Mouse (Mus musculus) hindbrain, embryonic 13.5 days (tissue): ENCODE measurements around the gene Abcb4. TPM values are rescaled to one million over a fixed set of nuclear protein-coding genes. Genes with fewer than 3 reads are reported as not detected.
"Not testable (repeated sequence)": the region's sequence is repeated elsewhere in the genome, so short reads cannot be mapped to it uniquely, and the experiment has no call there.

Experiments used
- ATAC-seq: fragments of 200-750 bp; cut with Nextera tagmentation; 2 replicates; pipeline ENCODE4 v1.8.0; 2017; ENCODE audit warnings: moderate TSS enrichment; ENCODE audit not compliant: low FRiP score
- H3K27ac ChIP-seq: fragments of 300-500 bp; sonication (generic); 2 replicates; pipeline ENCODE4 v1.5.1; 2015; ENCODE audit warnings: inconsistent platforms, mild to moderate bottlenecking, moderate library complexity
- H3K27me3 ChIP-seq: fragments of 300-500 bp; sonication (generic); 2 replicates; pipeline ENCODE4 v1.6.1; 2015; ENCODE audit warnings: mild to moderate bottlenecking, inconsistent platforms
- H3K36me3 ChIP-seq: fragments of 300-500 bp; sonication (generic); 2 replicates; pipeline ENCODE4 v1.6.1; 2015; ENCODE audit warnings: mild to moderate bottlenecking, inconsistent platforms
- H3K4me1 ChIP-seq: fragments of 300-500 bp; sonication (generic); replicated peaks from 2 replicates; pipeline ENCODE4 v1.6.1; 2015; ENCODE audit warnings: inconsistent platforms
- H3K4me2 ChIP-seq: fragments of 300-500 bp; sonication (generic); 2 replicates; pipeline ENCODE4 v1.6.1; 2015; ENCODE audit warnings: inconsistent platforms, mild to moderate bottlenecking, moderate library complexity
- H3K4me3 ChIP-seq: fragments of 300-500 bp; sonication (generic); 2 replicates; pipeline ENCODE4 v1.5.1; 2015; ENCODE audit warnings: mild to moderate bottlenecking, inconsistent platforms
- H3K9ac ChIP-seq: fragments of 300-500 bp; sonication (generic); 2 replicates; pipeline ENCODE4 v1.6.1; 2015; ENCODE audit warnings: mild to moderate bottlenecking, inconsistent platforms
- H3K9me3 ChIP-seq: fragments of 300-500 bp; sonication (generic); 2 replicates; pipeline ENCODE4 v1.6.1; 2016; ENCODE audit warnings: inconsistent platforms
- WGBS: fragments of 180-500 bp; shearing (Covaris S2); methylation state at CpG from one replicate; pipeline ENCODE4 v1.1.7; 2015; 5-methylcytosine and 5-hydroxymethylcytosine counted together
- polyA plus RNA-seq: library from polyadenylated mRNA; unstranded; fragments of >200 nt; fragmentation: Nextera tagmentation; extraction: Ambion mirVana; gene quantifications from 2 replicates; pipeline ENCODE4 v1.2.1, GENCODE M21; 2015

Abcb4 gene
- polyA plus RNA-seq, 1 experiment from 2014 or later, result 0.95 TPM

GRCm38 (mm10) chr5:8987925-8988324, 94.4 kb downstream of the Abcb4 start:
- WGBS, result 95% methylated on average over 5 of the region's 5 CpGs

GRCm38 (mm10) chr5:8990526-8990925, 97.0 kb downstream of the Abcb4 start:
- H3K27me3 ChIP-seq, result no peaks in the 10 kb centered on the region
- H3K4me1 ChIP-seq, result no peaks in the 10 kb centered on the region
- no peak overlapping the region for H3K4me2 ChIP-seq
- H3K4me3 ChIP-seq, result no peak overlapping the region
- H3K9me3 ChIP-seq, result no peaks in the 10 kb centered on the region
- peaks cover 37% of the 10 kb centered on the region for H3K36me3 ChIP-seq
- no peak for ATAC-seq
- no peak overlapping the region for H3K9ac ChIP-seq
- 90% methylated on average over 13 of the region's 13 CpGs for WGBS
- H3K27ac ChIP-seq, result no peak overlapping the region

More at GRCm38 (mm10) chr5:8987925-8988324, 94.4 kb downstream of the Abcb4 start:
- H3K4me3 ChIP-seq, result no peak overlapping the region
- no peak overlapping the region for H3K4me2 ChIP-seq
- ATAC-seq, result no peak
- no peak overlapping the region for H3K9ac ChIP-seq
- no peak overlapping the region for H3K27ac ChIP-seq
- H3K27me3 ChIP-seq, result no peaks in the 10 kb centered on the region
- peaks cover 43% of the 10 kb centered on the region for H3K36me3 ChIP-seq
- no peaks in the 10 kb centered on the region for H3K4me1 ChIP-seq
- H3K9me3 ChIP-seq, result no peaks in the 10 kb centered on the region

DNA sequence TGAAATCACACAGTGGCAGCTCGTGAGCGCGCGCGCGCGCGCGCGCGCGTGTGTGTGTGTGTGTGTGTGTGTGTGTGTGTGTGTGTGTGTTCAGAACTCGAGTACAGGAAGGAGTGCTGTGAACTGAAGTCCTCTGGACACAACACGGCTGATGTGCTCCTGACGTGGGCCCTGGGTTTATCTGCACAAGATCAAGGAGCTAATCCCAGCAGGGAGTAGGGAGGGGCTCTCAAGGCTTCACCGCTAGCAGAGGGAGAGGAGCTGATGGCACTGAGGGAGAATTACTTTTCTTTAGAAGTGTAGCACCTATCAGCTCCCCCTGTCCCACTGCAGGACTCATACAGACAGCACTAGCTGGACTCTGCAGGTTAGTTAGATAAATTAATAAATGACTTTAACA, 98.1 kb downstream of the Abcb4 start:
- no peak overlapping the region for H3K27ac ChIP-seq
- no peak overlapping the region for H3K9ac ChIP-seq
- 95% methylated on average over 15 of the region's 16 CpGs for WGBS
- H3K9me3 ChIP-seq, result no peaks in the 10 kb centered on the region
- no peaks in the 10 kb centered on the region for H3K27me3 ChIP-seq
- no peak overlapping the region for H3K4me3 ChIP-seq
- H3K4me1 ChIP-seq, result peaks cover 9% of the 10 kb centered on the region
- no peak for ATAC-seq
- no peak overlapping the region for H3K4me2 ChIP-seq
- peaks cover 32% of the 10 kb centered on the region for H3K36me3 ChIP-seq

DNA sequence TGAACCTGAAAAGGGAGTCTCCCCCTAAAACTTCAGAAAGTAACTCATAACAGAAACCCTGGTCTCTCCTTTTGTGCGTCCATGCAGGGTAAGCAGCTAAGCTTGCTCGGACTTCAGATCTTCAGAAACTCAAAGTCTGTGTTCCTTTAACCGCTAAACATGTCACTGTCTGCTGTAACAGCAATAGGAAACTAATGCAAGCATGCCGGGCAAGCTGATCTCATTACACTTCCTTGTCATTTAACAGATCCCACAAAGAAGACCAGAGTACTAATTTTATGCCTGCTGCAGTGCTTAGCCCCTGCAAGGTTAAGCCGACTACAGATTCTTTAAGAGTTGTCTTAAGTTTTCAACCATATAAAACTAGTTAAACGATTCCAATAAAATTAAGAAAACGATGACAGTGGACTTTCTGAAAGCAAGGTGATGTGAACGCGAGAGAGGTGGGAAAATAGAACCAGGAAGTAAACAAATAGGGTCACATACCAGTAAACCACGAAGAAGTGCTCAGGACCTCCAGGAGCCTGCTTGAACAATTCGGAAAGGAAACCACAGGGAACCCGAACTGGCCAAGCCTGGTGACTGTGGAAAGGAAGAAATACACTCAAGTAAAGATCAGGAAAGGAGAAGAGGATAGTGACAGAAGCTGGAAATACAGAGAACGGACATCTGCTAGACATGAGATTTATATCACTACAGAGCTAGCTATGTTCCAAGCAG, 102.6 kb downstream of the Abcb4 start:
- H3K27ac ChIP-seq, result peak overlapping the region; percentile 94; the same call in 1 of the 2 replicates
- no peak for ATAC-seq
- WGBS, result 22% methylated on average over 13 of the region's 13 CpGs

DNA sequence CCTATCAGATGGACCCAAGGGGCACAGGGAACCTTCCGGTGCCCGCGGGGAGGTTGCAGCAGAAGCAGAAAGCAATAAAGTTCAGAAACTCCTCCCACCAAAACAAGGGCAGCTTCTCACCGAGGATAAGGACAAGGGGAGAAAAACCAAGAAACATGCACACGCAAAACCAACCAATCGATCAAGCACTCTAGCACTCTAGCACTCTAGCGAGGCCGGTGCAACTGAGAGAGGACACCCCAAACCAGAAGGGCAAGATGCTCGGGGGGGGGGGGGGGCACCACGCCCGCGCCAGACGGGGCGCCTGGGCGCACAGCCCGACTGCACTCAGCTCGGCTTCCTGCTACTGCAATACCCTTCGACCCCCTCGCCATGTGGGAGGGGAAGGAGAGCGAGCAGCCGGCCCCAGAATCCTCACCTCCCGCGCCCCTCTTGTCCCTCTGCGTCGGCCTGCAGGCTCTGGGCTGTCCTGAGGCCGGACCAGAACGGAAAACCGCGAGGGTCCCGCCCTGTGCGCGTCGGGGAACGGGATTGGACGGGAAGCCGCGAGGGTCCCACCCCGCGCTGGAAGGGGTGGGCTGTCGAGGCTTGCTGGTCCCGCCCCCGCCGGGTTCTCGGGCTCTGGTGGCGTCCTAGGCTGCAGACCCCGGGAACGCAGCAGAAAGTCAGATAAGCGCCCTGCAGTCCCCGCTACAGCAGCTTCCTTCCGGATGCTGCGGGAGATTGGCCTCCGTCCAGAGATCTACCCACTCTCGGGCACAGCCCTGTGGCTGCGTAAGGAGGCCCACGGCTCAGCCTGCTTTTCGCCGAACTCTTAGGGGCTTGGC, 103.4 kb downstream of the Abcb4 start, which contains the start of gene Crot:
Crot (minus strand) TSS at position 639 of the 827 bp plus-strand sequence.
- peak within 1 kb of the TSS; percentile 64 for H3K4me2 ChIP-seq
- H3K27me3 ChIP-seq, result no peaks in the 10 kb centered on the region
- ATAC-seq, result peak; percentile 99
- peak within 1 kb of the TSS; percentile 72 for H3K4me3 ChIP-seq
- H3K9ac ChIP-seq, result peak within 1 kb of the TSS; percentile 86
- 1% methylated on average over 56 of the region's 57 CpGs for WGBS
- H3K27ac ChIP-seq, result peak within 1 kb of the TSS; percentile 94
- peaks cover 7% of the 10 kb centered on the region for H3K36me3 ChIP-seq
- peaks cover 13% of the 10 kb centered on the region for H3K4me1 ChIP-seq
- H3K9me3 ChIP-seq, result no peaks in the 10 kb centered on the region

More for the DNA sequence above, 102.6 kb downstream of the Abcb4 start:
- Histone ChIP-seq H3K9ac (peak overlapping the region; percentile 86), H3K36me3 (peaks cover 10% of the 10 kb centered on the region), H3K27me3 (no peaks in the 10 kb centered on the region), H3K9me3 (no peaks in the 10 kb centered on the region), H3K4me1 (peaks cover 13% of the 10 kb centered on the region), H3K4me3 (peak overlapping the region; percentile 72), H3K4me2 (peak overlapping the region; percentile 64)

- peaks cover 13% of the 10 kb centered on the region for H3K4me1 ChIP-seq
- H3K9me3 ChIP-seq, result no peaks in the 10 kb centered on the region
- 10% methylated on average over 8 of the region's 8 CpGs for WGBS
- no peak; the same call in 1 of the 2 replicates for ATAC-seq
- H3K36me3 ChIP-seq, result peaks cover 2% of the 10 kb centered on the region
- H3K27me3 ChIP-seq, result no peaks in the 10 kb centered on the region
- peak overlapping the region; percentile 94 for H3K27ac ChIP-seq
- peak overlapping the region; percentile 64 for H3K4me2 ChIP-seq
- H3K4me3 ChIP-seq, result peak overlapping the region; percentile 72
- peak overlapping the region; percentile 86 for H3K9ac ChIP-seq
These were observed 104.0 kb downstream of the Abcb4 start for GRCm38 (mm10) chr5:8997513-8997895.

- no peak for ATAC-seq
- H3K27ac ChIP-seq, result no peak overlapping the region
- no peak overlapping the region for H3K4me3 ChIP-seq
- no peaks in the 10 kb centered on the region for H3K9me3 ChIP-seq
- H3K9ac ChIP-seq, result no peak overlapping the region
- no peaks in the 10 kb centered on the region for H3K36me3 ChIP-seq
- H3K4me1 ChIP-seq, result peaks cover 13% of the 10 kb centered on the region
- 68% methylated on average over 4 of the region's 4 CpGs for WGBS
- no peaks in the 10 kb centered on the region for H3K27me3 ChIP-seq
- no peak overlapping the region for H3K4me2 ChIP-seq
These were observed 105.6 kb downstream of the Abcb4 start for GRCm38 (mm10) chr5:8999108-8999507.

GRCm38 (mm10) chr5:9000006-9000405, 106.5 kb downstream of the Abcb4 start:
- H3K9me3 ChIP-seq, ATAC-seq, H3K27ac ChIP-seq, H3K36me3 ChIP-seq, H3K4me2 ChIP-seq, H3K9ac ChIP-seq, H3K4me3 ChIP-seq, H3K27me3 ChIP-seq: not testable (repeated sequence)
- WGBS, result 21% methylated on average over 7 of the region's 7 CpGs
- H3K4me1 ChIP-seq, result peaks cover 13% of the 10 kb centered on the region

GRCm38 (mm10) chr5:9006585-9006984, 113.1 kb downstream of the Abcb4 start:
- H3K9me3 ChIP-seq, H3K9ac ChIP-seq, H3K4me1 ChIP-seq, H3K4me3 ChIP-seq, ATAC-seq, H3K27me3 ChIP-seq, H3K36me3 ChIP-seq, H3K4me2 ChIP-seq, H3K27ac ChIP-seq: not testable (repeated sequence)
- 49% methylated on average over 3 of the region's 3 CpGs for WGBS

Other genes with a start within 250 kb of the Abcb4 start
- gene Abcb1a, start 233.6 kb upstream of the Abcb4 start, polyA plus RNA-seq, result 1.4 and 1.5 TPM in 2 replicates
- 0.23 and 0.87 TPM in 2 replicates for gene Abcb1b, start 95.6 kb upstream of the Abcb4 start, polyA plus RNA-seq
- 23.1 and 23.3 TPM in 2 replicates for gene Crot, start 103.6 kb downstream of the Abcb4 start, polyA plus RNA-seq
- 13.9 and 14.2 TPM in 2 replicates for gene Tmem243, start 207.0 kb downstream of the Abcb4 start, polyA plus RNA-seq